Mouse (Mus musculus) forebrain, embryonic 13.5 days (tissue): ENCODE data around the gene Chst11. TPM values are rescaled to one million over a fixed set of nuclear protein-coding genes. Genes with fewer than 3 reads are reported as not detected.

Experiments used
- ATAC-seq: fragments of 200-750 bp; cut with Nextera tagmentation; 2 replicates; pipeline ENCODE4 v1.8.0; 2017
- H3K27ac ChIP-seq: fragments of 300-500 bp; sonication (generic); 2 replicates; pipeline ENCODE4 v1.5.1; 2015; ENCODE audit warnings: inconsistent platforms, mild to moderate bottlenecking, moderate library complexity
- H3K27me3 ChIP-seq: fragments of 300-500 bp; sonication (generic); 2 replicates; pipeline ENCODE4 v1.6.1; 2015; ENCODE audit warnings: mild to moderate bottlenecking, inconsistent platforms
- H3K36me3 ChIP-seq: fragments of 300-500 bp; sonication (generic); 2 replicates; pipeline ENCODE4 v1.6.1; 2015; ENCODE audit warnings: mild to moderate bottlenecking, inconsistent platforms; ENCODE audit not compliant: poor library complexity, severe bottlenecking
- H3K4me1 ChIP-seq: fragments of 300-500 bp; sonication (generic); 2 replicates; pipeline ENCODE4 v1.6.1; 2015; ENCODE audit warnings: inconsistent platforms
- H3K4me2 ChIP-seq: fragments of 300-500 bp; sonication (generic); 2 replicates; pipeline ENCODE4 v1.6.1; 2015; ENCODE audit warnings: inconsistent platforms, mild to moderate bottlenecking, moderate library complexity
- H3K4me3 ChIP-seq: fragments of 300-500 bp; sonication (generic); 2 replicates; pipeline ENCODE4 v1.5.1; 2015; ENCODE audit warnings: mild to moderate bottlenecking, inconsistent platforms
- H3K9ac ChIP-seq: fragments of 300-500 bp; sonication (generic); 2 replicates; pipeline ENCODE4 v1.6.1; 2015; ENCODE audit warnings: mild to moderate bottlenecking, inconsistent platforms
- H3K9me3 ChIP-seq: fragments of 300-500 bp; sonication (generic); replicated peaks from 2 replicates; pipeline ENCODE4 v1.6.1; 2016; ENCODE audit warnings: inconsistent platforms
- WGBS: fragments of 180-500 bp; shearing (Covaris S2); methylation state at CpG from one replicate; pipeline ENCODE4 v1.1.7; 2015; 5-methylcytosine and 5-hydroxymethylcytosine counted together
- polyA plus RNA-seq: library from polyadenylated mRNA; unstranded; fragments of >200 nt; fragmentation: Nextera tagmentation; extraction: Ambion mirVana; gene quantifications from 2 replicates; pipeline ENCODE4 v1.2.1, GENCODE M21; 2015

Chst11 gene
- polyA plus RNA-seq, 1 experiment from 2014 or later = 2.1 TPM

DNA sequence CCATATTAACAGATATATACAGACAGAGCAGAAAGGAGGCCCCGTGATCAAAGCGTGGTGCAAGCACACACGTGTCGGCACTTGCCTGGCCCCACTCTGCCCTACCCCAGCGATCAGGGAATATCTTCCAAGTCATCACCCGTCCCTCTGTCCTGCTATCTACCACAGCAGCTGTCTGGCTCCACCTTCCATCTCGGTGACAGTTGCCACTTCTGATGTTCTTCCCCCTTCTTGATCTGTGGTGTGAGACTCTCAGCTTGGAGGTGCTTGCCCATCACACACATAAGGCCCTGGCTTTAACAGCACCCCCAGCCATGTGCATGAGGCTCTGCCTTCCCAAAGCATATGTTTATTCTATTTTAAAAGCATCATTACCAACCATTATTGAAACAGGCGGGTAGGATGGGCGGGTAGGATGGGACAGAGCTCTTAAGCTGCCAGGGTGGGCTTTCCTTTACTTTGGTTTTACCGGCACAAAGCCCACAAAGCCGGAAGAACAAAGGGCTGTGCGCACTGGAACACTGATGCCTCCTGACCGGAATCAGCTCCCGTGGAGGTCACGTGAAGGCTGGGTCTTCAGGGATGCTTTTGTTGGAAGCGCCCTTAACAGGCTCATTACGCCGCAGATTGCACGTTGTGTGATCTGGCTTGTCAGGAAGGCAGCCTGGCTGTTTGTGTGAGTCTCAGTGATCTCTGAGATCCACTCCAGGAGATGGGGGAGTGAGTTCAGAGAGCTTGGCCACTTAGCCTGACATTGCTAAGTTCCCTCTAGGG, 34.4 kb downstream of the Chst11 start:
- peak; percentile 82 for ATAC-seq
- WGBS = 16% methylated on average over 19 of the region's 19 CpGs
- no peaks in the 10 kb centered on the region for H3K36me3 ChIP-seq
- no peaks in the 10 kb centered on the region for H3K27me3 ChIP-seq
- H3K27ac ChIP-seq = peak overlapping the region; percentile 81
- no peak overlapping the region; the same call in 1 of the 2 replicates for H3K4me3 ChIP-seq
- no peaks in the 10 kb centered on the region for H3K9me3 ChIP-seq
- peaks cover 30% of the 10 kb centered on the region for H3K4me1 ChIP-seq
- H3K9ac ChIP-seq = peak overlapping the region; percentile 56
- peak overlapping the region; percentile 45 for H3K4me2 ChIP-seq

DNA sequence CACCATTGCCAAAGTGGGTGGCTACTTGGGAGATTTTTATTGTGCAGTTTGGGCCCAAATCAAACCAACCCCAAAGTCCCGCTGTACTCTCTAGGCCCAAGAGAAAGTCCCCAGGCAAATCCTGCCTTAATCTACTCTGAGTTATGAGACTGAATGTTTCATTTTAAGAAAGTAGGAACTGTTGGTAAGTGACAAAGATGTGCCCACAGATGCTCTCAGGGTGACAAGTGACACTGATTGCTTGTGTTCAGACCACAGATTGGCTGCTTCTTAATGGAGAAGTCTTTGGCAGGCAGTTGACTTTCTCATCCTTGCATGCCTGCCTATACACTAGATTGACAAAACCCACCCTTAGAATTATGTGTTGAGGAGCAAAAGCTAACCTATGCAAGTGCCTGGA, 37.3 kb downstream of the Chst11 start:
- Histone ChIP-seq H3K27me3 (no peaks in the 10 kb centered on the region), H3K4me3 (no peak overlapping the region)
- ATAC-seq = no peak

DNA sequence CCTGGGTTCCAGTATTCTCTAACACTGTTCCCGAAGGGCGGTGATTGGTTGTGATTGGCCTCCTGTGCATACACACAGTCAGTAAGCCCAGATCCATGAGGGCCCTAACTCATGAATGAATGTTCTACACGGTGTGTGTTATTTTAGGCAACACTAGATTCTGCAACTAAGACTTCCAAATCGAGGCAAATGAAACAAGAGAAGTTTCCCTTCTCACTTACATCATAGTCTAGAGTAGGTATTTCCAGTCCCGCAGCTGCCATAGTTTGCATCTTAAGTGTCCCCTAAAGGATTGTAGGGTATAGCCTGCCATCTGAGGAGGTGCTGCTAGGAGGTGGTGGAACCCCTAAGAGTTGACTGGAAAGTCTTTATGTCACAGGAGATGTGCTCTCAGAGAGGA, 40.9 kb downstream of the Chst11 start:
- no peak overlapping the region for H3K27ac ChIP-seq
- no peak overlapping the region for H3K9ac ChIP-seq
- no peaks in the 10 kb centered on the region for H3K9me3 ChIP-seq
- peaks cover 4% of the 10 kb centered on the region for H3K4me1 ChIP-seq
- no peak for ATAC-seq
- 0 out of 2 replicates have a peak, but pooled peaks cover 3% of the 10 kb centered on the region for H3K36me3 ChIP-seq
- H3K4me3 ChIP-seq = no peak overlapping the region
- WGBS = 92% methylated on average over 5 of the region's 5 CpGs
- H3K27me3 ChIP-seq = no peaks in the 10 kb centered on the region
- no peak overlapping the region for H3K4me2 ChIP-seq

More for the DNA sequence above, 37.3 kb downstream of the Chst11 start:
- Histone ChIP-seq H3K9me3 (no peaks in the 10 kb centered on the region), H3K9ac (no peak overlapping the region), H3K36me3 (0 out of 2 replicates have a peak, but pooled peaks cover 3% of the 10 kb centered on the region), H3K4me1 (peaks cover 30% of the 10 kb centered on the region), H3K27ac (no peak overlapping the region), H3K4me2 (no peak overlapping the region)
- 96% methylated on average over 1 of the region's 1 CpGs for WGBS

DNA sequence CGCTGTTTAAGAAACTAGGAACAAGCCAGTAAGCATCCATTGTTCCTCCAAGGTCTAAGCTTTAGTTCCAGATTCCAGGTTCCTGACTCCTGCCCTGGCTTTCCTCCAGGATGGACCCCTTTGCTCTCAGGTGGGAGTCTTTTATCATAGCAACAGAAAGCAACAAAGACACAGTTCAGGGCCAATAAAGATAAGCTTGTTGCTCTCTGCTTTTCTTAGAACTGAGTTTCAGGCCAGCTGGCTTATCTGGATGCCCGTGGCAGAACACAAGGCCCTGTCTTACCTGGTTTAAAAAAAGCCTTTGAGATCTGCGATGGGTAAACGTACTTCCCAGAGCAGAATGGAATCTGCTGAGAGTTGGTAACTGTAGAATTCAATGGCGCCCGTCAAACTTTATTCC, 42.4 kb downstream of the Chst11 start:
- Histone ChIP-seq H3K27ac (no peak overlapping the region), H3K9me3 (no peaks in the 10 kb centered on the region), H3K9ac (no peak overlapping the region), H3K27me3 (no peaks in the 10 kb centered on the region), H3K4me2 (no peak overlapping the region), H3K4me3 (no peak overlapping the region), H3K36me3 (0 out of 2 replicates have a peak, but pooled peaks cover 3% of the 10 kb centered on the region), H3K4me1 (peaks cover 3% of the 10 kb centered on the region; the same call in 1 of the 2 replicates)
- ATAC-seq = no peak
- 87% methylated on average over 6 of the region's 6 CpGs for WGBS

DNA sequence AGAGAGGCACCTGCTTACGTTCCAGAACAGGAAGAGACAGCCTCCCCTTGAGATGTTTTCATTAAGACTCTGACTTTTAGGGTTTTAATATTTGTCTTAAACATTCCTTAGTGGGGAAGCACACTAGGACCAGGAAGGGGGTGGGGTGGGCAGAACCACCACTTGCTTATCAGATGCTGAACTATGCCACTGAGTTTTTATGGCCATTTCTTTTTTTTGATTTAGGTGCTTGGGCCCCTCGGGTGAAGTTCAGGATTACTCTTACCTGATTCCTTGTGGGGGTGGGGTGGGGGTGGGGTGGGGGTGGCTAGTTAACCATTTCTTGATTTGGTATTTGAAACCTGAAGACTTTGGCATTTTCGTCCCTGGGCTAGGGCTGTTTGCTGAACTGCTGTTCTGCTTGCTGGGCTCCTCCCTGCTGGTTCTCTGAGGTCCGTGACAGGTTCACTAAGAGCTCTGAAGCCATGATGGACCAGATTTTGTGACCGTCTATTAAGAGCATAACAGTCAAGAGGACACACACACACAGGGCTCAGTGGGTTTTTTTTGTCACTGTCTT, 44.9 kb downstream of the Chst11 start:
- H3K27ac ChIP-seq = no peak overlapping the region
- H3K4me2 ChIP-seq = no peak overlapping the region
- no peak for ATAC-seq
- H3K36me3 ChIP-seq = 0 out of 2 replicates have a peak, but pooled peaks cover 3% of the 10 kb centered on the region
- no peaks in the 10 kb centered on the region for H3K27me3 ChIP-seq
- peaks cover 3% of the 10 kb centered on the region; the same call in 1 of the 2 replicates for H3K4me1 ChIP-seq
- no peak overlapping the region for H3K4me3 ChIP-seq
- no peak overlapping the region for H3K9ac ChIP-seq
- no peaks in the 10 kb centered on the region for H3K9me3 ChIP-seq
- WGBS = 76% methylated on average over 5 of the region's 5 CpGs

DNA sequence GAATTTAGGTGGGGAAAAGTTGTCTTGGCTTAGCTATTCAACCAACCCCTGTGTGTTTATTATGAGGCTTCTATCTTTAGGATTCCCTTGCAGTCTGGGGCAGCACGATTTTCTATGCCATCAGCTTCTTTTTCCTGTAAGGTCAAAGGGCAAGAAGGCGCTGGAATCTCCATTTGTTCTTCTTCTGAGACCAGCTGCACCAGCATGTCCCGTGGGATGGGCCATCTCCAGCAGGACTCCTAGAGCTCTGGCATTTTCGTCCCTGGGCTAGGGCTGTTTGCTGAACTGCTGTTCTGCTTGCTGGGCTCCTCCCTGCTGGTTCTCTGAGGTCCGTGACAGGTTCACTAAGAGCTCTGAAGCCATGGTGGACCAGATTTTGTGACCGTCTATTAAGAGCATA, 45.6 kb downstream of the Chst11 start:
- Histone ChIP-seq H3K4me1 (peaks cover 3% of the 10 kb centered on the region; the same call in 1 of the 2 replicates), H3K4me2 (no peak overlapping the region), H3K9me3 (no peaks in the 10 kb centered on the region), H3K4me3 (no peak overlapping the region), H3K36me3 (0 out of 2 replicates have a peak, but pooled peaks cover 3% of the 10 kb centered on the region), H3K27me3 (no peaks in the 10 kb centered on the region), H3K9ac (no peak overlapping the region), H3K27ac (no peak overlapping the region)
- WGBS = 59% methylated on average over 6 of the region's 6 CpGs
- ATAC-seq = no peak

DNA sequence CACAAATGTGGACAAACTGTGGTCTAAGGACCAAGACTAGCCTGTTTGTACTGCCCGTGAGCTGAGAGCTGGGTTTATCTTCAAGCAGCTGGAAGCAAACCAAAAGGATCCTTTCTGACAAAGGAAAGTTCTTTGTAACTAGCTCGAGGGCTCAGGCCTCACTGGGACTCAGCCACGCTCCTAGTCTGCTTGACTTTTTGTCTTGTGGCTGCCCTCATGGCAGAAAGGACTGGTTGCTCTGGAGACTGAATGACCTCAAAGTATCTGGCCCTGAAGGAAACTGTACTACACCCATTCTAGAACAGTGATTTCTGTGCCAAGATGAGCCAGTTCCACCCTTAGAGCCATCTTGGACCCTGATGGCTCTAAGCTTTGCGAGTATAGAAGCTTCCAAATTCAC, 46.3 kb downstream of the Chst11 start:
- 41% methylated on average over 4 of the region's 4 CpGs for WGBS
- no peak overlapping the region for H3K27ac ChIP-seq
- H3K4me2 ChIP-seq = no peak overlapping the region
- H3K27me3 ChIP-seq = no peaks in the 10 kb centered on the region
- no peak overlapping the region for H3K9ac ChIP-seq
- no peak for ATAC-seq
- no peaks in the 10 kb centered on the region for H3K9me3 ChIP-seq
- H3K4me3 ChIP-seq = no peak overlapping the region
- H3K36me3 ChIP-seq = 0 out of 2 replicates have a peak, but pooled peaks cover 3% of the 10 kb centered on the region
- H3K4me1 ChIP-seq = peaks cover 7% of the 10 kb centered on the region; the same call in 1 of the 2 replicates

DNA sequence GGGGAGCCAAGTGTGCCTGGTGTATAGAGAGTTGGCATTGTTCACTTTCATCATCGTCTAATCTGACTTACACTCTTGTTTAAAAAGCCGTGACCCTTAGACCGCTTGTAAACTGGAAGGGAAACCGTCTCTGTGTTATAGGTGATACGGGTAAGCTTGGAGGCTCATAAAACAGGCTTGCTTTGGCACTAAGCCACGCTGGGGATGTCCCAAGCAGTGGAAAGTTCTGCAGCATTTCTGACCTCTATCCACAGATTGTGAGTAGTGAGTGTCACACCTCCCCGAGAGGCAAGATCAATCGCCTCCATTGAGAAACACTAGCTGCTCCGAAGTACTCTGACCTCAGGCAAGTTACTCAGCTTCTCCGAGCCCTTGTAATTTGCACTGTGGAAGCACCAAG, 47.3 kb downstream of the Chst11 start:
- ATAC-seq = no peak
- Histone ChIP-seq H3K36me3 (no peaks in the 10 kb centered on the region), H3K9ac (no peak overlapping the region), H3K4me3 (no peak overlapping the region), H3K9me3 (no peaks in the 10 kb centered on the region), H3K4me1 (peaks cover 16% of the 10 kb centered on the region), H3K27ac (no peak overlapping the region), H3K4me2 (no peak overlapping the region), H3K27me3 (no peaks in the 10 kb centered on the region)
- 80% methylated on average over 10 of the region's 10 CpGs for WGBS

DNA sequence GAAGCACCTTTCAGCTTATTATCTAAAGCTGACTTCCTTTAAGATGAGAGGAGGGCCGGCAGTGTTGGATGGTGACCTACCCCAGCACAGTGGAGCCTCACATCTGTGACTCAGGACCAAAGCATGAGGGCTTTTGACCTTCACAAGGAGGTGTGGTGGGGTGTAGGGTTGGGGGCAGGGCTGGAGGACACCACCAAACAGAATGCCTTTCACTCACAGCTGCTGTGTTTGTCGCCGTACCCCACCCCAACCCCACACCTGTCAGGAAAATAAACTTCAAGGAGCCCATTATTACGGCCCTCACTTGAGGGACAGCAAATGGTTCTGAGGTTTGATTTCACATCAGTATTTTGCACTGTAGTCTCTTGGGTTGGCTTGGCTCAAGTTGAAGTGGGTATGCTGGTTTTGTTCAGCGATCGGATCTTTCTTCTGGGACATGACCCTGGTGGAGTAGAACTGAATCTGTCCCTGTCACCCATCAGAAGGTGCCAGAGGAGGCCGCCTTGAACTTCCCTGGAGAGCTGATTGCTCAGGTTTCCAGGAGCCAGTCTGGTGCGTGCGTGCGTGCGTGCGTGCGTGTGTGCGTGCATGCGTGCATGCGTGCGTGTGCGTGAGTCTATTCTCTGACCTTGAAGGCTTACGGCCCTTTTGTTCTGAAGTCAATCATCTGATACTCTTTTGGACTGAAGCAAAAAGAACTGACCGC, 51.2 kb downstream of the Chst11 start:
- H3K4me1 ChIP-seq = peaks cover 13% of the 10 kb centered on the region
- no peak overlapping the region for H3K4me2 ChIP-seq
- H3K9me3 ChIP-seq = no peaks in the 10 kb centered on the region
- 75% methylated on average over 20 of the region's 20 CpGs for WGBS
- no peaks in the 10 kb centered on the region for H3K27me3 ChIP-seq
- H3K4me3 ChIP-seq = no peak overlapping the region
- no peak overlapping the region for H3K9ac ChIP-seq
- no peak for ATAC-seq
- H3K36me3 ChIP-seq = no peaks in the 10 kb centered on the region
- H3K27ac ChIP-seq = no peak overlapping the region

DNA sequence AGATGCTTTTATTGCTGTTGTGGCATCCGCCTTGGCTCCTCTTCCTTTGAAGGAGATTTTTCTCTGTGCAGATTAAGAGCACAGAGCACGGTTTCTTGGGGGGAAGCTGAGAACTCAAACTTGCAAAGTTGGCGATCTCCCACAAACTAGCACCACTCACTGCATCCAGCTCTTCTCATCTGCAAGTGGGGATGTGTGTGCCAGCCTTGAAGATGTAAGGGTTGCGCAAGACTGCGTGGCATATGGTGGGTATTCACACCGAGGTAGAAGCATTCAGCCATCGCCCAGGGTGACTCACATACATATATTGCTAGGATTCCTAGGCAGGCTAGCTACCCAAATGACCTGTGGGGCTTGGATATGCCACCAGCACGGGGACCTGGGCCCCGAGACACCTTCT, 52.9 kb downstream of the Chst11 start:
- Histone ChIP-seq H3K9ac (no peak overlapping the region), H3K4me1 (peaks cover 23% of the 10 kb centered on the region), H3K27ac (no peak overlapping the region), H3K9me3 (no peaks in the 10 kb centered on the region), H3K4me2 (no peak overlapping the region), H3K36me3 (no peaks in the 10 kb centered on the region), H3K27me3 (no peaks in the 10 kb centered on the region), H3K4me3 (no peak overlapping the region)
- no peak for ATAC-seq
- WGBS = 88% methylated on average over 9 of the region's 9 CpGs

DNA sequence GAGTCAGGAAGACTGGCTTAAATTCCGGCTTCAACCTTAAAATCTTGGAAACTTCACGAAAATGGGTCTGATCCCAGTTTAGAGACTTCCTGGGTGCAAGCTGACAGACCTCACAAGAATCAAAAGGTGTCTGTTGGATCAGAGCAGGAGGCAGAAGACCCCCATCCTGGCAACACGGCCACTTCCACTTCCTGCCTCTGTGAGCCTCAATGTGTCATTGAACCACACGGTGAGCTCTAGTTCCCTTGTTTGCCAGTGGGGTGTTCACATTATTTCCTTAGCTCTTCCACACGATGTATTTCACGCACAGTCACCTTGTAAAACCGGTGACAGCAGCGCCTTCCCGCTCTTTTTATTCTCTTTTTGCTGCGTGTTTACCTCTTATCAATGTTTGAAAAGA, 54.1 kb downstream of the Chst11 start:
- Histone ChIP-seq H3K4me2 (no peak overlapping the region), H3K9me3 (no peaks in the 10 kb centered on the region), H3K36me3 (no peaks in the 10 kb centered on the region), H3K27me3 (no peaks in the 10 kb centered on the region), H3K4me1 (peaks cover 32% of the 10 kb centered on the region), H3K27ac (no peak overlapping the region), H3K9ac (no peak overlapping the region), H3K4me3 (no peak overlapping the region)
- WGBS = 88% methylated on average over 10 of the region's 10 CpGs
- ATAC-seq = no peak

DNA sequence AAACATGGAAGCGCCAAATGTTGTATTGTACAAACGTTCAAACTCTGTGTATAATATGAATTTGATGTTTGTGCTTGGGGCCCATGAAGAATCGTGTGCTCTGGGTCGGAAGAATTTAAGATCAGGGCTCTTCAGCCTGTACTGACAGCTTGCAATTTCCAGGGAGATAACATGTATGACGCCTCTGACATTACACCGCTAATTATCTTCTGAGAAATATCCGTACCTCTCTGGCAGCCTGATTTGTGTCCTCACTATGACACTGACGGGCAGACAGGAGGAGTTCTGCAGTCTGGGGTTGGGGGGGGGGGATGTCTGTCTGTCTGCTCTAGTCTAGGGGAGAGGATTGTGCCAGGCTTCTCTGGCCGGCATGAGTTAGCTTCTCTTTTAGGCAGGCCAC, 56.6 kb downstream of the Chst11 start:
- no peak for ATAC-seq
- H3K4me3 ChIP-seq = no peak overlapping the region
- no peak overlapping the region for H3K4me2 ChIP-seq
- H3K9me3 ChIP-seq = no peaks in the 10 kb centered on the region
- peaks cover 25% of the 10 kb centered on the region for H3K4me1 ChIP-seq
- no peak overlapping the region for H3K27ac ChIP-seq
- no peaks in the 10 kb centered on the region for H3K27me3 ChIP-seq
- no peak overlapping the region for H3K9ac ChIP-seq
- 64% methylated on average over 9 of the region's 9 CpGs for WGBS
- H3K36me3 ChIP-seq = no peaks in the 10 kb centered on the region
